Mouse (Mus musculus) adrenal gland (tissue): ENCODE results near the gene Dock7.

ENCODE experiments used
- intact Hi-C: fragments of 180-260 bp; cut with DNase I; formaldehyde crosslinking; loops from one replicate; pipeline ENCODE4 v1.15.1; 2025

The Dock7 gene

GRCm38 (mm10) chr4:98920896-98921295 lies 199.8 kb downstream of the Dock7 start:
- intact Hi-C loops: no loop called here

- intact Hi-C loops: no loop called here
Observed at GRCm38 (mm10) chr4:98918204-98918603, 202.5 kb downstream of the Dock7 start.

GRCm38 (mm10) chr4:98917724-98918123 lies 203.0 kb downstream of the Dock7 start:
- intact Hi-C loops: no loop called here

GRCm38 (mm10) chr4:98910246-98910645 lies 210.5 kb downstream of the Dock7 start:
- intact Hi-C loops: no loop called here

- intact Hi-C loops: loop anchor here (2.0 to 5.0 kb wide), 2 partner anchors 148 to 165 kb away; no protein-coding TSS in a partner anchor
Observed at GRCm38 (mm10) chr4:98887148-98887547, 233.6 kb downstream of the Dock7 start.
